Mouse (Mus musculus) midbrain, embryonic 16.5 days (tissue): Measurements from ENCODE around the gene Tango2. TPM values are rescaled to one million over a fixed set of nuclear protein-coding genes. Genes with fewer than 3 reads are reported as not detected.

ENCODE experiments used
- ATAC-seq: fragments of 200-750 bp; cut with Nextera tagmentation; 2 replicates; pipeline ENCODE4 v1.8.0; 2017; ENCODE audit warnings: moderate TSS enrichment
- H3K27ac ChIP-seq: fragments of 300-500 bp; sonication (generic); 2 replicates; pipeline ENCODE4 v1.5.1; 2014; ENCODE audit warnings: mild to moderate bottlenecking, low read length, mixed read lengths
- H3K27me3 ChIP-seq: fragments of 300-500 bp; sonication (generic); 2 replicates; pipeline ENCODE4 v1.6.1; 2014; ENCODE audit warnings: low read depth, low read length, mixed read lengths; ENCODE audit not compliant: control insufficient read depth, insufficient read depth
- H3K36me3 ChIP-seq: fragments of 300-500 bp; sonication (generic); 2 replicates; pipeline ENCODE4 v1.6.1; 2014; ENCODE audit warnings: mild to moderate bottlenecking, low read length, moderate library complexity, mixed read lengths; ENCODE audit not compliant: control insufficient read depth, insufficient read depth
- H3K4me1 ChIP-seq: fragments of 300-500 bp; sonication (generic); 2 replicates; pipeline ENCODE4 v1.6.1; 2014; ENCODE audit warnings: mild to moderate bottlenecking, low read length, mixed read lengths; ENCODE audit not compliant: control insufficient read depth, insufficient read depth
- H3K4me2 ChIP-seq: fragments of 300-500 bp; sonication (generic); 2 replicates; pipeline ENCODE4 v1.6.1; 2014; ENCODE audit warnings: mild to moderate bottlenecking, low read length, mixed read lengths
- H3K4me3 ChIP-seq: fragments of 300-500 bp; sonication (generic); 2 replicates; pipeline ENCODE4 v1.5.1; 2014; ENCODE audit warnings: low read depth, mild to moderate bottlenecking, low read length, moderate library complexity, mixed read lengths
- H3K9ac ChIP-seq: fragments of 300-500 bp; sonication (generic); 2 replicates; pipeline ENCODE4 v1.6.1; 2014; ENCODE audit warnings: low read depth, low read length, mixed read lengths
- H3K9me3 ChIP-seq: fragments of 300-500 bp; sonication (generic); replicated peaks from 2 replicates; pipeline ENCODE4 v1.6.1; 2014; ENCODE audit warnings: mild to moderate bottlenecking, low read length, mixed read lengths; ENCODE audit not compliant: control insufficient read depth, poor library complexity, severe bottlenecking
- WGBS: fragments of 180-500 bp; shearing (Covaris S2); extraction: QIAGEN DNeasy Blood & Tissue Kit; methylation state at CpG from one replicate; pipeline ENCODE4 v1.1.7; 2014; 5-methylcytosine and 5-hydroxymethylcytosine counted together
- polyA plus RNA-seq: library from polyadenylated mRNA; unstranded; fragments of >200 nt; fragmentation: Nextera tagmentation; extraction: Ambion mirVana; gene quantifications from 2 replicates; pipeline ENCODE4 v1.2.1, GENCODE M21; 2015

The Tango2 gene
- polyA plus RNA-seq, 1 experiment from 2014 or later, result 82.5 TPM

GRCm38 (mm10) chr16:18385411-18385810 is 37.5 kb upstream of the Tango2 start:
- no peaks in the 10 kb centered on the region for H3K36me3 ChIP-seq
- no peaks in the 10 kb centered on the region for H3K27me3 ChIP-seq
- H3K4me1 ChIP-seq, result peaks cover 34% of the 10 kb centered on the region
- no peak overlapping the region for H3K9ac ChIP-seq
- no peak overlapping the region for H3K4me3 ChIP-seq
- WGBS, result 64% methylated on average over 5 of the region's 5 CpGs
- no peak for ATAC-seq
- no peak overlapping the region for H3K27ac ChIP-seq
- no peaks in the 10 kb centered on the region for H3K9me3 ChIP-seq
- H3K4me2 ChIP-seq, result no peak overlapping the region

DNA sequence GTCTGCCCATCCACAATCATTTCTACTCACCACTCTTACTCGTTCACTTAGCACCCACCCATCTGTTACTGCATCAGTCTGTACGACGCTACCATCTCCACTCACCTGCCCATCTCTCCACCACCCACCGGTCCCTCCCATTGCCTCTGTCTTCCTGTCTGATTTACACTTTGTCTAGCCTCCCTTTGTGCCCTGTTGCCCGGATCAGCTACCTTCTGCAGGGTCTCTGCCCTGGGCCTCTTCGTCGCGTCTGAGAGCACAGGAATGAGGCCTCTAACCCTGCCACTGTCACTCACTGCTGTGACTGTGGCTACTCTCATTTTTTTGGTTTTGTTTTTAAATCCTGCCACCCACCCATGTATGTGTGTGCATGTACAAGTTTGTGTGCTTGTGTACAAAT is 36.8 kb upstream of the Tango2 start:
- no peak overlapping the region for H3K27ac ChIP-seq
- no peak overlapping the region for H3K9ac ChIP-seq
- no peaks in the 10 kb centered on the region for H3K9me3 ChIP-seq
- no peaks in the 10 kb centered on the region for H3K36me3 ChIP-seq
- ATAC-seq, result no peak
- H3K27me3 ChIP-seq, result no peaks in the 10 kb centered on the region
- 56% methylated on average over 8 of the region's 8 CpGs for WGBS
- H3K4me2 ChIP-seq, result no peak overlapping the region
- H3K4me1 ChIP-seq, result peaks cover 36% of the 10 kb centered on the region
- no peak overlapping the region for H3K4me3 ChIP-seq

DNA sequence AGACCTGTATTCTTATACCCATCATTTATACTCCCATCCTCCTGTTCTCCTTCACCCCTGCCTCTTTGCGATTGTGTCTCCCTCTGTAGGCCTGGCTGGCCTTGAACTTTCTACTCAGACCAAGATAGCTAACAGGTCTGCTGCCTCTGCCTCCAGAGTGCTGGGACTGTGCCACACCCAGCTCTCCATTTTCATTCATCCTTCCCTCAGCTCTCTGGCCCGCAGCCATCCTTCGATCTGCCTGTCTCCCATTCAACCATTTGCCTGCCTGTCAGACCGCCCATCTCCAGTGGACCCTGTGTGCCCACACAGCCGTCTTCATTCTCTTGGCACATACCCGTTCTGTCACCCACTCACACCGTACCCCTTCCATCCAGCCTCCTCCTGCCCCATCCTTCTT is 36.3 kb upstream of the Tango2 start:
- Histone ChIP-seq H3K4me2 (no peak overlapping the region), H3K27me3 (no peaks in the 10 kb centered on the region), H3K9ac (no peak overlapping the region), H3K4me3 (no peak overlapping the region), H3K36me3 (no peaks in the 10 kb centered on the region), H3K27ac (no peak overlapping the region), H3K9me3 (no peaks in the 10 kb centered on the region), H3K4me1 (peaks cover 39% of the 10 kb centered on the region)
- ATAC-seq, result no peak
- 65% methylated on average over 7 of the region's 7 CpGs for WGBS

- no peak overlapping the region for H3K4me2 ChIP-seq
- H3K9me3 ChIP-seq, result no peaks in the 10 kb centered on the region
- no peaks in the 10 kb centered on the region for H3K27me3 ChIP-seq
- peaks cover 37% of the 10 kb centered on the region for H3K4me1 ChIP-seq
- 0 out of 2 replicates have a peak overlapping the region, but pooled peaks have one; percentile 6 for H3K27ac ChIP-seq
- H3K9ac ChIP-seq, result no peak overlapping the region
- 5% methylated on average over 3 of the region's 3 CpGs for WGBS
- H3K36me3 ChIP-seq, result no peaks in the 10 kb centered on the region
- ATAC-seq, result no peak
- H3K4me3 ChIP-seq, result no peak overlapping the region
Observed at GRCm38 (mm10) chr16:18383756-18384155, 35.9 kb upstream of the Tango2 start.

DNA sequence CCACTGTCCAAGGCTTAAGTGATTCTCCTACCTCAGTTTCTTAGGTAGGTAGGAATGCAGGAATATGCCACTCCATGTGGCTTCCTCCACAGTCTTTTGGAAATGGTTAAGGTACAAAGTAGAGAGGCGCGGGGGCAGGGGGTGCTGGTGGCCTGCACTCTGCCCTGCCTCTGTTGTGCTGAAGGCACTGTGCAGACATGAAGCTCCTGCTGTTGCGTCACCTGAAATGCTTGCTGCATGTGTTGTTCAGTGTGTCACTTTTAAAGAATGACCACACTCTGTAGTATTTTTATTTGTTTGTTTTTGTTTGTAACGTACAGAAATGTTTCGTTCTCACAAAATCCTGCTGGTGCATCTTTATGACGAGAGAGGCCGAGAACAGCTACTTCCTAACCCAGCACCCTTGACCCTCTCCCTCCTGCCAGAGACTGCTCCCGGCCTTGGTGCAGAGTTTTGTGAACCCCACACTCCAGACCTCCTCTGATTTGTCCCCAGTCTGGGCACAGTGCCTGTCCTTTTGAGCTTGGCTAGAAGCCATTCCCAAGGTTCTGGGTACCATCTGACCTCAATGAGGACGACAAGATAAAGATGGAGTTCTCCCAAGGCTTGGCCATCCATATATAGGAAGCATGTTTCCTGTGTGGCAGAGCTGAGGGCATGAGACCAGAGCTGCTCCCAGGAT is 35.3 kb upstream of the Tango2 start:
- Histone ChIP-seq H3K36me3 (no peaks in the 10 kb centered on the region), H3K27me3 (no peaks in the 10 kb centered on the region), H3K4me3 (no peak overlapping the region), H3K27ac (0 out of 2 replicates have a peak overlapping the region, but pooled peaks have one; percentile 6), H3K9me3 (no peaks in the 10 kb centered on the region), H3K4me1 (peaks cover 32% of the 10 kb centered on the region), H3K9ac (no peak overlapping the region), H3K4me2 (no peak overlapping the region)
- no peak for ATAC-seq
- 74% methylated on average over 9 of the region's 9 CpGs for WGBS

GRCm38 (mm10) chr16:18381621-18382258 is 33.8 kb upstream of the Tango2 start:
- no peak overlapping the region for H3K4me2 ChIP-seq
- ATAC-seq, result no peak
- no peak overlapping the region for H3K4me3 ChIP-seq
- peak overlapping the region; percentile 23 for H3K27ac ChIP-seq
- no peaks in the 10 kb centered on the region for H3K9me3 ChIP-seq
- WGBS, result 44% methylated on average over 6 of the region's 6 CpGs
- no peaks in the 10 kb centered on the region for H3K27me3 ChIP-seq
- no peaks in the 10 kb centered on the region for H3K36me3 ChIP-seq
- H3K9ac ChIP-seq, result no peak overlapping the region
- H3K4me1 ChIP-seq, result peaks cover 23% of the 10 kb centered on the region

DNA sequence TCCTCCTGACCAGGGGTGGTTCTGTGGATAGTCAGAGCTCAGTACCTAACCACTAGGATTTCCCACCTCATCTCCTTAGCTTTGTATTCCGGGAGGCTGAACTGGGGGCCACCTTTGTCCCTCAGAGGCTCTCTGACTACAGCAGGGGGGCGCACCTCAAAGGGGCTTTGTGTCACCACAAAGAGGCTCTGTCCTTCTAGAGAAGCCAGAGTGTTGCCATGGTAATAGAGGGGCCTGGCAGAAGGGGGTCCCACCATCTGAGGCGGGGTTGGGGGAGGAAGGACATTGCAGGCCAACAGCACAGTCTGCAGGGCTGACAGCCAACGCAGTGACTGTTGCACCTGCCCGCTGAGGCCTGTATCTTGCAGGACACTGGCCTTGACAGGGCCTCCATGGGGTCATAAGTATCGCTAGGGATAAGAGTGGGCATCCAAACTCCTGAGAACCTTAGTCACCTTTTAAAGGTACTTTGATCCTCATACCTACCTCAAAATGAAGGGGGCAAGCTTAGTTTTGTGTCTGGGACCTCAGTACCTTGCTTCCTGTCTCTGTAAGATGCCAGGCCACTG is 32.7 kb upstream of the Tango2 start:
- Histone ChIP-seq H3K9me3 (no peaks in the 10 kb centered on the region), H3K4me2 (no peak overlapping the region), H3K27me3 (no peaks in the 10 kb centered on the region), H3K4me3 (no peak overlapping the region), H3K9ac (no peak overlapping the region), H3K36me3 (no peaks in the 10 kb centered on the region), H3K4me1 (peaks cover 23% of the 10 kb centered on the region), H3K27ac (peak overlapping the region; percentile 23)
- ATAC-seq, result peak; percentile 76
- WGBS, result 7% methylated on average over 6 of the region's 6 CpGs

GRCm38 (mm10) chr16:18379338-18380001 is 31.6 kb upstream of the Tango2 start:
- Histone ChIP-seq H3K27me3 (no peaks in the 10 kb centered on the region), H3K4me3 (no peak overlapping the region), H3K9ac (no peak overlapping the region), H3K4me2 (no peak overlapping the region), H3K27ac (peak overlapping the region; percentile 23), H3K36me3 (no peaks in the 10 kb centered on the region; the same call in 1 of the 2 replicates), H3K4me1 (peaks cover 23% of the 10 kb centered on the region), H3K9me3 (no peaks in the 10 kb centered on the region)
- peak; percentile 44 for ATAC-seq
- WGBS, result 46% methylated on average over 8 of the region's 8 CpGs

DNA sequence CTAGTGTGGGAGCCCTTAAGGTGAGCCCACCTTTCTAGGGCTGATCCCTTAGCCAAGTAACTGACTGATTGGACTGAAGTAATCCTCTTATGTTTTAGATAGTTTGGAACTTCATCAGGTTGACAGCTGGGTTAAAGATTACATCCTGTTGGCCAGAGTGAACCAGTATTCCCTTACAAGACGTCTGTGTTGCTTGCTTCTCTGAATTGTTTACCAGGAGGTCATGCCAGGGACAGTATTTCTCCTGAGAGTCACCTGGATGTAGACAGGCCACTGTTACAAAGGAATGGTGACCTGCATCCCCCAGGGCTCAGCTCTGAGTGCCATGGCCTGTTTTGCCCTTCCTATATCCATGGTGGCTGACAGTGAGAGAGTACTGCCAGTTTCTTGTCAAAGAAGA is 30.6 kb upstream of the Tango2 start:
- no peak overlapping the region for H3K4me2 ChIP-seq
- no peak overlapping the region for H3K4me3 ChIP-seq
- H3K27ac ChIP-seq, result no peak overlapping the region
- no peak overlapping the region for H3K9ac ChIP-seq
- no peaks in the 10 kb centered on the region for H3K9me3 ChIP-seq
- no peak for ATAC-seq
- no peaks in the 10 kb centered on the region for H3K27me3 ChIP-seq
- H3K36me3 ChIP-seq, result no peaks in the 10 kb centered on the region; the same call in 1 of the 2 replicates
- H3K4me1 ChIP-seq, result peaks cover 21% of the 10 kb centered on the region
- 50% methylated on average over 1 of the region's 1 CpGs for WGBS
